Mouse (Mus musculus) bone marrow macrophage, adult 2 months (primary cell): ENCODE results near the gene Gm44965. TPM values are rescaled to one million over a fixed set of nuclear protein-coding genes. Genes with fewer than 3 reads are reported as not detected.
A peak's percentile ranks its signal among the peaks of the same experiment; 100 is the strongest.
"Not testable (repeated sequence)": the region's sequence is repeated elsewhere in the genome, so short reads cannot be mapped to it uniquely, and the experiment has no call there.

ENCODE experiments used
- H3K27ac ChIP-seq: 2 replicates; pipeline ENCODE4 v1.5.1; 2012; ENCODE audit warnings: low read depth, low read length; ENCODE audit not compliant: insufficient read depth
- H3K4me1 ChIP-seq: 2 replicates; pipeline ENCODE4 v1.6.1; 2012; ENCODE audit warnings: low read length; ENCODE audit not compliant: control insufficient read depth, insufficient read depth
- H3K4me3 ChIP-seq: 2 replicates; pipeline ENCODE4 v1.5.1; 2012; ENCODE audit warnings: mild to moderate bottlenecking, low read length, moderate library complexity; ENCODE audit not compliant: insufficient read depth
- CTCF ChIP-seq: IDR thresholded peaks from 2 replicates; pipeline ENCODE4 v1.5.1; 2012; ENCODE audit warnings: low read depth, mild to moderate bottlenecking, low read length, moderate library complexity
- POLR2A ChIP-seq: IDR thresholded peaks from 2 replicates; pipeline ENCODE4 v1.6.1; 2012; ENCODE audit warnings: mild to moderate bottlenecking, low read depth, low read length, borderline replicate concordance
- polyA plus RNA-seq: library from polyadenylated mRNA; stranded (reverse); fragments of >200 nt; gene quantifications from 2 replicates; pipeline ENCODE4 v1.2.4, GENCODE M21; 2012; ENCODE audit not compliant: missing spikeins, insufficient read depth, insufficient read length

Gene Gm44965
- polyA plus RNA-seq, 1 experiment, result not detected

DNA sequence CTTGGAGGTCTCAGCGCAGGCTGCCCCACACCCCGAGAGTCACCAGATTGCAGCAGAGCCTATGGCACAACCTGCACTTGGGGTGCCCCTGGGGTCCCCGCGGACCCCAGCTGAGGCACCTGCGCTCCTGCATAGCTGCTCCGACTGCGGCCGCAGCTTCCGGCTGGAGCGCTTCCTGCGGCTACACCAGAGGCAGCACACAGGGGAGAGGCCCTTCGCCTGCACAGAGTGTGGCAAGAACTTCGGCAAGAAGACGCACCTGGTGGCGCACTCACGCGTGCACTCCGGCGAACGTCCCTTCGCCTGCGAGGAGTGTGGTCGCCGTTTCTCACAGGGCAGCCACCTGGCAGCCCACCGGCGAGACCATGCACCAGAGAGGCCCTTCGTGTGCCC lies 3.5 kb downstream of the Gm44965 start:
- TF ChIP-seq CTCF, result no peak
- TF ChIP-seq POLR2A, result no peak
- peaks cover 23% of the 10 kb centered on the region for H3K4me1 ChIP-seq
- H3K27ac ChIP-seq, result no peak overlapping the region
- H3K4me3 ChIP-seq, result no peak overlapping the region

DNA sequence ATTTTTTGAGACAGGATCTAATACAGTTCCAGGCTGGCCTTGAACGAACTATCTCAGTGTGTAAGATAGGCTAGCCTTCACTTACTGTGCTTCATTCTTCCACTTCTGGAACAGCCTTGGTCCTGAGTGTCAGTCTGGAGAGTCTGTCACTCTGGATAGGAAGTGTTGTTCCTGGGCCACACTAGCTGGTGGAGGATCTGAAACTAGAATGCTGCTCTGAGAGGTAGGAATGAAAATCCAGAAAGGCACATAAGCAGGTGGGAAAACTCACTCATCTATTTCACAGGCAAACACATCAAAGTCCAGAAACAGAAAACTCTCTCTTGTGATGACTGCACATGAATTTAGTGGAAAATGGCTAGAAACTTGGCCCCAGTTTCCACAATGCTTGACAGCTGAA lies 6.9 kb downstream of the Gm44965 start:
- TF ChIP-seq CTCF (no peak), POLR2A (no peak)
- Histone ChIP-seq H3K27ac (no peak overlapping the region), H3K4me3 (no peak overlapping the region)

DNA sequence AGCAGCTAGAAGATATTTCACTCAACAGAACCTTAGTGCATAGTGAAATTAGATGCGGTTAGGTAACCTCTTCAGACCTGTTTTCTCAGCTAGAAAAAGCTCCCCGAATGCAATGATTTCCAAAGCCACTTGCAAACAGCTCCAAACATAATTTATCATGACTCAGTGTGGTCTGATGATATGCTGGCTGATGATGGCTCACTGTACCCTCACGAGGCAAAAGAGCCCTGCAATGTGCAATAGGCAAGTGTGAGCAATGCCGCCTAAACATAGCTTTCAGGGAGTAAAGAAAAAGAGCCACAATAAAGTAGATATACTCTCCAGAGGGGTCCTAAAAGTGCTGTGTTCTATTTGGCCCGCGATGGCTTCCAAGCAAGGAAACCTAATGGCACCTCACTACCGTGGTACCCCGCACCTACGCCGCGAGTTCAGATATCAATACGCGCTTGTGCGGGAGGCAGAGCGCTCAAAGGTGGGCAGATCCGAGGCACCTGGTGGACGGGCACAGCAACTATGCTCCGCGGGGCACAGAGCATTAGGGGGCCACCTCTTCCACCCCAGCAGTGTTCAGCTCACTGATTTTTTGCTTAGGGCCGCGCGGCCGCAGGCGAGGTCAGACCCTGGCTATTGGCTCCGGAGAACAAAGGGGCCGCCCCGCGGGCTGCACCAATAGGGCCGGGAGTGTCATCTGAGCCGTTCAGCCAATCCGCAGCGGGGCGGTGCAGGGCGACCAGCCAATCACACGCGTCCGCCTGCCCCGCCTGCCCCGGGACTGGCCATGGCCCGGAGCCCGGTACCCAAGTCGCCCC lies 7.7 kb downstream of the Gm44965 start, which contains the start of gene Zfp775:
TSS of gene Zfp775 (plus strand) at position 793 of the 809 bp plus-strand sequence.
- H3K27ac ChIP-seq, result peak within 1 kb of the TSS; percentile 43
- H3K4me3 ChIP-seq, result peak within 1 kb of the TSS; percentile 89
- H3K4me1 ChIP-seq, result peaks cover 20% of the 10 kb centered on the region
- TF ChIP-seq POLR2A (no peak), CTCF (no peak)

More for the DNA sequence above, 6.9 kb downstream of the Gm44965 start:
- H3K4me1 ChIP-seq, result peaks cover 20% of the 10 kb centered on the region

DNA sequence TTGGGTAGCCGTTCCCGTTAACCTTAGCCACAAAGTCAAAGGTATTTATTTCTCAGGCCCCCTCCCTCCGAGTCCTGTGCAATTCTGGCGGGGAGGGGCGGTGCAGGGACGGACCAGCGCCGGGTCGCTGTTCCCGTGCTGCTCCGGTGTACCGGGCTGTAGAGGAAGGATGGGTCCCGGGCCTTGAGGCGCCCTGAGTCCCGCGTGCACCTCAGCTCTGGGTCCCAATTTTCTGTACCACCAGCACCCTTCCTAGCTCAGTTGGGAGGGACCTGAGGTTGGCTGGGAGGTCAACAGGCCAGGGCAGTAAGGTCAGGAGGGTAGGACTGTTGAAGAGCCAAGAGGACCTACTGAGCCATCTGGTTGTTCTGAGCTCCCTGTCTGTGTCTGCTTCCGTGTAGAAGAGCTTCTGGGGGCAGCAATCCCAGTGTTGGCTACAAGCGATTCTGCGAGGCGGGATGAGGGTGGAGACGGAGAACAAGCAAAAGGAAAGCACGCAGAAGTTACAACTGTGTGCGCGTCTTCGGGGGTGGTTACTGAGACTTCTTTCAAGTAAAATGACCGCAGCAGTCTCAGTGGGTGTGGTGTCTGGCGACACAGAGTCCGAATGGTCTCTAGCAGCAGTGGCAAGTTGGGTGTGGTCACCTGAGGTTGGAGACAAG lies 8.5 kb downstream of the Gm44965 start:
- H3K27ac ChIP-seq, result peak overlapping the region; percentile 23; the same call in 1 of the 2 replicates
- H3K4me1 ChIP-seq, result peaks cover 20% of the 10 kb centered on the region
- TF ChIP-seq POLR2A (no peak), CTCF (0 out of 2 replicates have a peak, but pooled peaks have one; percentile 13)
- H3K4me3 ChIP-seq, result peak overlapping the region; percentile 89

DNA sequence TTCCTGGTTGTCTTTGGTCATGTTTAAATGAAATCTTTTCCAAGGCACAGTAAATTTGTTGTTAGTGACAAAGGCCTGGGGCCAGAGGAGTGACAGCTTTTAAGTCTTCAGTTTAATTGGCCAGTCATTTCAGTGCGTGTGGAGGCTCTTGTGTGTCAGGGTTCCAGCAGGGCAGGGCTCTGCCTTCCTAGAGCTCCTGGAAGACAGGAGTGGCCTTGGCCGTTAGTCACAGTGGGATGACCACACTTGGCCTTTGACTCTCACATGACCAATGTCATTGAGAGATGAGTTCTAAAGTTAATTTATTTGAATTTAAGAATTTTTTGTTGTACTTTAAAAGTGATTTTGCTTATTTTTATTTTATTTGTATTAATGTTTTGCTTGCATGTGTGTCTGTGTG lies 14.4 kb downstream of the Gm44965 start:
- TF ChIP-seq POLR2A (no peak), CTCF (no peak)
- no peak overlapping the region for H3K27ac ChIP-seq
- no peak overlapping the region for H3K4me3 ChIP-seq
- H3K4me1 ChIP-seq, result peaks cover 1% of the 10 kb centered on the region; the same call in 1 of the 2 replicates

DNA sequence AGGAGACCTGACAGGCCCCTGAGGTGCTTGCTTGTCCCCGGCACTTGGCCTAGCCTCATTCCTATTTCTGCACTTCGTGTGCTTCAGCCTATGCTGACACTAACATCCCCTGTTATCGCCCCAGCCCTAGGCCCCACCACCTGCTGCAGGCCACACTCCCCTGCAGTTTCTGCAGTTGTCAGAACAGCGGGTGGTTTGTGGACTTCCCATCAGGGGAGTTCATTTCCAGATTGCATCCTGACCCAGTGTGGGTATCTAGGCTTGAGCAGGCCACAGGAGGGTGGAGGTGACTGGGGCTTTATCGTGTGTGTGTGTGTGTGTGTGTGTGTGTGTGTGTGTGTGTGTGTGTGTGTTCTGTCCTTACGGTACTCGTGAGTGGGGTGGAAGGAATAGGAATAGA lies 15.8 kb downstream of the Gm44965 start:
- no peak overlapping the region for H3K27ac ChIP-seq
- H3K4me1 ChIP-seq, result no peaks in the 10 kb centered on the region
- H3K4me3 ChIP-seq, result no peak overlapping the region
- TF ChIP-seq POLR2A (no peak), CTCF (no peak)

DNA sequence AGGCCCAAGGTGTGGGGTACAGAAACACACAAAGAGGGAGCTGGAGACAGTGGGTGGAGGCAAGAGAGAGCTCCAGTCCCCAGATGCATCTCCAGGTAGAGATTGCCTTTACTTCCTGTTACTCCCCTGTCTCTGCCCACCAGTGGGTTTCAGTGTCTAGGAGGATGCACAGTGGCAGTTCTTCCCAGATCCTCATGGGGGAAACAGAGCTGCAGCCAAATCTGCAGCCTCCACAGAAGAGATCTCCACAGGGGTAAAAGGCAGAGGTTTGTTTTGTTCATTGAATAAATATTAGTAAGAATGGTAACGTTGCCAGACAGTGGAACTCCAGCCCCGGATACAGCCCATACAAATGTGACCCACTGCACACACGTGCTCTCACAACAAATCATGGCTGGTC lies 16.9 kb downstream of the Gm44965 start:
- Histone ChIP-seq H3K4me1 (no peaks in the 10 kb centered on the region), H3K4me3 (no peak overlapping the region), H3K27ac (no peak overlapping the region)
- TF ChIP-seq POLR2A (no peak), CTCF (no peak)

DNA sequence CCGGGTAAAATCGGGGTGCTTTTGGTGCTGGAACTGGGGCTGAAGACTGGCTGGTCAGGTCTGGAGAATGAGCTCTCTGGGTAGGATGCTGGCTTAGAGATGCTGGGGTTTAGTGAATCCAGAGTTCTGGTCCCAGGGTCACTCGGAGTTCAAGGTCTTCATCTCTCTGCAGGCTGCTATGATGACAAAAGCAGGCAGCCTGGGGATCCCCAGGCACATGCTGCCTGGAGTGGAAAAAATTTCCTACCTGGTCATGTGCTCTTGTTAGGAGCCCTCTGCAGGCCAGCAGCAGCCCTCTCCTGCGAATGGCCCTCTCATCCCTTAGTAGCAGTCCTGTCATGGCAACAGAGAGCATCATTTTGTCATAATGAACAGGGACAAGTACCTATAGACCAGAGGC lies 19.7 kb downstream of the Gm44965 start:
- Histone ChIP-seq H3K4me1 (no peaks in the 10 kb centered on the region), H3K27ac (no peak overlapping the region), H3K4me3 (no peak overlapping the region)
- TF ChIP-seq POLR2A (no peak), CTCF (no peak)

DNA sequence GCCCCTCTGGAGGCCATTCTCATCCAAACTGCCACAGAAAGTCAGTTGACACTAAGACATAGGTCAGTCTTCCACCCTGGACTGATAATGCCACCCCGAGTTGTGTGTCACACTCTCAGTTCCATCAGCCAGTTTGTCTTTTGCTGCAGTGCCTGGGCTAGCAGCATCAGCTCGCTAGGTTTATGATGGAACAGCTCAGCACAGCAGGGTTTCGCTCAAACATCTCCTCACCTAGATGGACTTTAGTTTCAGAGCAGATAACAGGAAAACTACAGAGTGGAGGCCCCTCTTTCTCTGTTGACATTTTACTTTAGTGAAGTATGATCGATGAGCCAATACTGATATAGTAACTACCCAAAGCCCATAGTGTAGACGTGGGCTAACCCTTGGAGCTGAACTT lies 21.0 kb downstream of the Gm44965 start:
- no peak overlapping the region for H3K4me3 ChIP-seq
- TF ChIP-seq POLR2A, result no peak
- no peak for TF ChIP-seq CTCF
- no peaks in the 10 kb centered on the region for H3K4me1 ChIP-seq

DNA sequence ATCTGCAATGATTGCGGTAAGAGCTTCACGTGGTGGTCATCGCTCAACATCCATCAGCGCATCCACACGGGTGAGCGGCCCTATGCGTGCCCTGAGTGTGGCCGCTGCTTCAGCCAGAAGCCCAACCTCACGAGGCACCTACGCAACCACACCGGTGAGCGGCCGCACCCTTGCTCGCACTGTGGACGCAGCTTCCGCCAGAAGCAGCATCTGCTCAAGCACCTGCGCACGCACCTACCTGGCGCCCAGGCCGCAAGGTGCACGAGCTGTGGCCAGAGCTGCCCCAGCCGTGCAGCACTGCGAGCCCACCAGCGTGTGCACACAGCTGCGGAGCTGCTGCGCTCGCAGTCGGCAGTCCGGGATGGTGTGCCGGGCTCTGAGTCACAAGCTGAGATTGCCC lies 26.3 kb downstream of the Gm44965 start:
- Histone ChIP-seq H3K4me1 (no peaks in the 10 kb centered on the region; the same call in 1 of the 2 replicates), H3K27ac (no peak overlapping the region), H3K4me3 (no peak overlapping the region)
- TF ChIP-seq POLR2A (no peak), CTCF (no peak)

More for the DNA sequence above, 21.0 kb downstream of the Gm44965 start:
- no peak overlapping the region for H3K27ac ChIP-seq

DNA sequence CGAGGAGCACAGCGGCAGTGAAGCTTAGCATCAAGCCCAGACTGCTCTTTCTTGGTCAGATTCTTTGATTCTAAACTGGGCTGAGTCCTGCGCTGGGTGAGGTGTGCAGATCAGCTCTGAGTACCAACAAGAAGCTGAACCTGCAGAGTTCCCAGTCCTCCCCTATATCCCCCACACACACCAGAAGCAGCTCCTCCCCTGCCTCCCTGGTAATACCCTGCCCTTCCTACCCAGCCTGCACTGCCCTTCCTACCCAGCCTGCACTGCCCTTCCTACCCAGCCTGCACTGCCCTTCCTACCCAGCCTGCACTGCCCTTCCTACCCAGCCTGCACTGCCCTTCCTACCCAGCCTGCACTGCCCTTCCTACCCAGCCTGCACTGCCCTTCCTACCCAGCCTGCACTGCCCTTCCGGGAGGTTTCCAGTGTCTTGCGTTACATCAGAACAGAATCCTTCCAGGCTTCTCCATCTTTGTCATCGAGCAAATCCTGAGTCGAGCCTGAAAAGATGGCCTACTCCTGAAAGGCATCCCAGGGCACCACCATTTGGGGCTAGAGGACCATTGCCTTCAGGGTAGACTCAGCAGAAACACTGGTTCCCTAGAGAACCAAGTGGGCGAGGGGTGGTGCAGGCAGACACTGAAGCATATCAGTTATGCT lies 28.6 kb downstream of the Gm44965 start:
- Histone ChIP-seq H3K27ac (peak overlapping the region; percentile 57), H3K4me3 (peak overlapping the region; percentile 75)
- not testable (repeated sequence) for H3K4me1 ChIP-seq
